Mouse (Mus musculus): ENCODE measurements around the gene Anxa9.
"Not testable (repeated sequence)": the region's sequence is repeated elsewhere in the genome, so short reads cannot be mapped to it uniquely, and the experiment has no call there.

The Anxa9 gene

DNA sequence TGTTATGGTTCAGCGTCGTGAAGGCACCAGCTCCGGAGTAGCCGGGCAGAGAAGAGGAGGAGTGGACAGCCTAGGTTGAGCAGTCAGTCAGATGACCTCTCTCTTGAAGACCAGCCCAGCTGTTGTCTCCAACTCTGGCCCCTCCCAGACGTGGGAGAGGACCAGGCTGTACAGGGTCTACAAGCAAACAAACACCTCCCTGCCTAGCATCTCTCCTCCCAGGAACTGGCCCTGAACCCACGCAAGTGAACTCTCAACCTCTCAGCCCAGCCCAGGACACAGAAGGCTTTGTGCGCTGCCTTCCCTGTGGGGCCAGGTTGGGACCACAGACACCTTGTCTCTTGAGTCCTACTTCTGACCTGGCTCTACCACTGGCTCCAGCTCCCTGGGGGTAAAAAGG lies at the start of gene Anxa9:
Anxa9 (minus strand) TSS at position 77 of the 400 bp plus-strand sequence.
- CTCF ChIA-PET, result interaction anchor here (0.6 kb wide), 1 partner anchor 31 kb away, joined by 4 read pairs; no protein-coding TSS in a partner anchor

DNA sequence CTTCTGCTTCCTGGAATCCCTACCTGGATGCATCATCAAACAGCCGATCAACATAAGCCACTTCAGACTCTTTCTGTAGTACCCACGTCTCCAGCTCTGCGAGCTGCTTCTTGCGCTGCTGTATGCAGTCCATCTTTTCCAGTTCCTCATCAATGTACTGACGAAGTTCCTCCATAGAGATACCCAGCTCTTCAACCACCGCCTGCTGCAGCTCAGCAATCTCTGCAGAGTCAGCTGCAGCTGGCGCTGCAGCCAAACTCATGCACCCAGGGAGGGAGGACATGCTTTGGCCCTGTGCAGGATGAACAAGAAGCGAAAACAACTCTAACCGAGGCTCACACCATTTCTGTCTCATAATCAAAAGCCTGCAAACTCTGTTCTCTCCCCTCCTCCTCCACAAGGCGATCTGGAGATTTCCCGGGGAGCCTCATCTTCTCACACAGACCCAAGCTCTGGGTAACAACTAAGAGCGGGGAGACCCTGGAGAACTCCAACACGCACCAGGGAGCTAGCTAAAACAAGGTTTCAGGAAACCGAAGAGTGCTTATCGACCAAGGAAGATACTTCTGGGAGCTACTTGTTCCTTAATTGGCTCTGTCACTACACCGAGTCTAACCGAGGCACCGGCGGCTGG lies 49.1 kb upstream of the Anxa9 start:
- CTCF ChIA-PET, result not testable (repeated sequence)

DNA sequence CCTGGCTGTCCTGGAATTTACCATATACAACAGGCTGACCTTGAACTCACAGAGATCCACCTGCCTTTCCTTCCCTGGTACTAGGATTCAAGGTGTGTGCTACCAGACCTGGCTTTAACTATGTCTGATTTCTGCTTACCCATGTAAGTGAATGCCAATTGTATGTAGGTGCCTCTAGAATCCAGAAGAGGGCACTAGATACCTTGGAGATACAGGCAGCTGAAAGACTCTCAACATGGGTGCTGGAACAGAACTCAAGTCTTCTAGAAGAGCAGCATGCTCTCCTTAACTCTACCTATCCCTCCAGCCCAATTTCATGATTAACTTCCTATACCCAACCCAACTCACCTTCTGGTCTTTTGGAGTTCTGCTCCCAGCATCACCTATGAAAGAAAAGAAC lies 42.5 kb upstream of the Anxa9 start:
- CTCF ChIA-PET, result interaction anchor here (1.4 kb wide), 1 partner anchor 102 kb away, joined by 4 read pairs; no protein-coding TSS in a partner anchor

DNA sequence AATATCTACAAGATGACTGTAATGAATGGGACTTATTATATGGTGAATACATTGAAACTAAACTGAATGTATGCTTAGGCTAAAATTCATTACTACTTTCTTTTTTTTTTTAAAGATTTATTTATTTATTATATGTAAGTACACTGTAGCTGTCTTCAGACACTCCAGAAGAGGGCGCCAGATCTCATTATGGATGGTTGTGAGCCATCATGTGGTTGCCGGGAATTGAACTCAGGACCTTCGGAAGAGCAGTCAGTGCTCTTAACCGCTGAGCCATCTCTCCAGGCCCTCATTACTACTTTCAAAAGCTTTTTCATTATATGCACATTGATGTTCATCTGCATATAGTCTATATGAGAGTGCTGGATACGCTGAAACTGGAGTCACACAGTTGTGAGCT lies 41.4 kb upstream of the Anxa9 start:
- CTCF ChIA-PET, result interaction anchor here (0.6 kb wide), 1 partner anchor 138 kb away, joined by 3 read pairs; no protein-coding TSS in a partner anchor

DNA sequence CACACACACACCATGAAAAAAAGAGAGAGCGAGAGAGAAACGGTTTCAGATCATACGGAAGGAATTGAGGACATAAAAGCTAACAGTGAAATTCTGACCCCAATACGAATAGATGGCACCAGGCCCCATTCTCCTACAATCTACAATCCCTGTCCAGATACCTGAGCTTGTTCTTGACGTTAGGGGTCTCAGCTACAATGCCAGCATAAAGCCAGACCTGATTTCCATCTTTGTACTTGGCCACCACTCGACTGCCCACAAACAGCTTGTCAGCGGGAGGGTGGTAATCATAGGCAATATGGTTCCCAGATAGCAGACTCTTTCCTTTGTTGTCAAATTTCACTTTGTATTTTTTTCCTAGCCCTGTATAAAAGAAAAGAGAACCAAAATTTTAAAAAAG lies 39.5 kb upstream of the Anxa9 start:
- CTCF ChIA-PET, result no interaction called here

DNA sequence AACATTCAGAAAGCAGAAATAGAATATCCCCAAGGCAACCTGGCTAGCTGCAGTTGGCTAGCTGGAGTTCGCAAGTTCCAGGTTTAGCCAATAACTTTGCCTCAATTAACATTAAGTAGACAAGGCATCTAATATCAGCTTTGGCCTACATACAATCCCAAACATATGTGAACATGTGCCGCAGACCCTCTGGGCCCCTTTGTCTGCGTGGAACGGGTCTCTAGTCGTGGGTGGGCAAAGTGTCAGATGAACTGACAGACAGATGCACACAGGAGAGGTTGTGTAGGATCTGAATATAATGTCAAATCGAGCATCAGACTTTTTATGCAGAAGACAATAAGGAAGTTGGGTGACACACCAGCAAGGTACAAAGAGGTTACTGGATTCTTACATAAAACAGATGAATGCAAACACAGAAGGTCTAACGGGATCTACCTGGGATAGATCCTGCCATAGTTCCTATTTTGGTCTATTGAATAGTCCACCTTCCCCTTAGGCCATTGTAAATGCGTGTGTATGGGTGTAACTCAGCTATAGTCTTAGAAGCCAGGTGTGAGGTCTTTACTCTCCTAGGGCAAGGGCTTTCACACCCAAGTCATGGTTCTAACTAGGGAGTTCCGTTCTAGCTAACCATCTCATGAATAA lies 36.5 kb upstream of the Anxa9 start:
- CTCF ChIA-PET, result not testable (repeated sequence)

DNA sequence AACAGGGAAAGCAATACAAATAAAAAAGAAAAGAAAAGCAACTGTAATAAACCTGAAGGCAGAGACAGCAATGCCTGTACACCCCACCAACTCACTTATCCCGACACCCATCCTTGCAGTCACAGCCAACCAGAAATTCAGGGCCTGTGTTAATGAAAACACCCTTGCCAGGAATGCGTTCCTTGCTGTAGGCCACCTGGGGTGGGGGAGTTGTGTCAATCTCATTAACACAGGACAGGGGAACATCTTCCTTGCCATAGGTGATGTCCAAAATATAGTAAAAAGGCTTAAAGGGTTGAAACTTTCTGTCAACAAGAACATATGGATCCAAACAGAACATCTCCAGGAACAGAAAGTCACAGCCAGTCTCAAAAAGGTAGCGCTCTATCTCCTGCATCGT lies 31.3 kb upstream of the Anxa9 start:
- CTCF ChIA-PET, result no interaction called here

DNA sequence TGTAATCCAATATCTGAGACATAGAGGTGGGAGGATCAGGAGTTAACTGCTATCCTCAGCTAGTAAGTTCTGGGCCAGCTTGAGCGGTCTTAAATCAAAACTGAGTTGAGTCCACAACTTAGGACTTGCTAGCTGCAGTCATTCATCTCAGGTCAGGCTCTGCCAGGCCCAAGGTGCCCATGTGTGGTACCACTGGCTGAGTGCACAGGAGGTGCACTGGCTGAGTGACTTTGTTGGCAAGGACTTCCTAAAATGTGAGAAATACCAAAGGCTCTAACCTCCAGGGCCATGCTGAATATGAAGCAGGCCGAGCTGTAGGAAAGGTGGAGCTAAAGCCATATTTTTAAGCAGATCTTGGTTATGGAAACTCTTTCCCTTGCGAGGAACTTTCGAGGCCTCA lies 30.4 kb upstream of the Anxa9 start:
- CTCF ChIA-PET, result no interaction called here

DNA sequence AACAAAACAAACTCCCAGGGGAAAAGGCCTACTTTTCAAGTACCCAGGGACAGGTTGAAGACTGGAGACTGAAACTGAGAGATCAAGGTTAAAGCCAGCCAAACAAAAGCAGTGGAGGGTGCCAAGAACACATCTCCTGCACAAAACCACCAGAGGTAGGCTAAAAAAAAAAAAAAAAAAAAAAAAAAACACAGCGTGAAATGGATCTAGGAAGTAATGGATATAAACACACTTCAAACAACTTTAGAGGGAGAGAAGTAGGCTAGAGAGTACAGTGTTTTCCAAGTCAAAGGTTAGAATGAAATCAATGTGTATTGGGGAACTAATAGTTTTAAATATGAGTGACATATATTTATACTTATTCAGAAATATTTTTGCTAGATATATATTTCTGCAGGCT lies 24.6 kb upstream of the Anxa9 start:
- CTCF ChIA-PET, result no interaction called here

DNA sequence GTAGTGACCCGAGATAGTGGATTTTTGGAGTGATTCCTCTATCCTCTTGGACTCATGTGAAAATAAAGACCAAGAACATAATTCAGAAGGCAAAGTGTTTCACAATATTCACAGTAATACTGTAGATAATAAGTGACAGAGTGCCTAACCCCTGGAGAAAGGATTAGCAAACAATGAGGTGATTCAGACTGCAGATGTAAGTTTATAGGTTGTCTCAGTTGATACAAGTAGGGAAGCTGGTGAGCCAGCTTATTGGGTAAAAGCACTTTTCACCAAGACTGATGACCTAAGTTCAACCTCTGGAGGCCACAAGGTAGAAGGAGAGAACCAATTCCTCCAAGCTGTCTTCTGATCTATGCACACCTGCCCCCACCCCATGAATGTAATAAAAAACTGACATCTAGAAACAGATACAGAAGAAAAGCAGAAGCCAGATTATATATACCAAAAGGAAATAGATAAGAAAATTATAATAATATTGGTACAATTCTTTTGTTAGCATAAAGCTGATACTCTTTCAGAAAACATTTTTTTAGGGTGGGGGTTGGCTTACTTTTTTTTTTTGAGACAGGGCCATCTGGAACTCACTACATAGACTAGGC lies 21.9 kb upstream of the Anxa9 start:
- CTCF ChIA-PET, result interaction anchor here (0.7 kb wide), 1 partner anchor 95 kb away, joined by 4 read pairs; no protein-coding TSS in a partner anchor

DNA sequence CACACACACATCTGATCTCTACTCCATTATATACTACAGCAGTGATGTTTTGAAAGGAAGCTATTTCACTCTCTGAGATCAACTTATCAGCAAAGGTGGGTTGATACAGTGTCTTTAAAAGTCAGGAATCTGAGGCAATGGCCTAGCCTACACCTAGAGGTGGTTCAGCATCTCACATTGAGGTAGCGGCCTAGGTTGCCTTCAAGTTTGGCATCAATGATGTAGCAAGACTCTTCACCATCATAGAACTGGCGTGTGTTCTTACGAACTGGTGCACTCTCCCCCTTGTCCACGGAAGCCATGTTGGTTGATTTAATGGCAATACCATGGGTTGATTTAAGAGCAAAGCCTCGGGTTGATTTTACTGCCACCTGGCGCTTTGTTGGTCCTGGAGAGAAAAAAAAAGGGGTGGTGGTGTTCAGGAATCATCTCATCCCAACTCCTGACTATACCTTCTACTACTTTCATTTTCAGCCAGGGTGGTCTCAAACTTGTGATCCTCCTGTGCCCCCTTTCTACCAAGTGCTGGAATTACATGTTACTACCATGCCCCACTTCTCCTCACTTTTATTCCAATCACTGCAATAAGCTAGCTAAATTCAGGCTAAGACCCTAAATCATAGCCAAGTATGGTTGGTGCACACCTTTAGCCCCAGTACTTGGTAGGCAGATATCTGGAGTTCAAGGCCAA lies 17.6 kb upstream of the Anxa9 start:
- CTCF ChIA-PET, result no interaction called here

DNA sequence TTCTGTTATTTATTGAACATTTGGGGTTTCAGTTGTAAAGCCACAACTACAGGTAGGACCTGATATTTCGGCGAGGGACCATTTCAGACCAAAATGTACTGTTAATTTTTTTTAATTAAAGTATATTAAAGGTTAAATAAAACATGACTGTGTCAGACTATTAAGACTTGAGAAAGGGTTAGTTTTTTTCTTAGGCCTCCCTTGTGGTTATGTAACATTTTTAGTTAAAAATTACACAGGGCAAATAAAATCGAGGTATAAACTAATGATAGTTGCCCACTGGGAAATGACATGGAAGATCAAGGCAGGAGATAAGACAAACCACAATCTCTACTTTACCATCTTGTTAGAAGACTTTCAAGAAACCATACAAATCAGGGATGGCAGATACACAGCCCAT lies 16.5 kb upstream of the Anxa9 start:
- CTCF ChIA-PET, result no interaction called here

DNA sequence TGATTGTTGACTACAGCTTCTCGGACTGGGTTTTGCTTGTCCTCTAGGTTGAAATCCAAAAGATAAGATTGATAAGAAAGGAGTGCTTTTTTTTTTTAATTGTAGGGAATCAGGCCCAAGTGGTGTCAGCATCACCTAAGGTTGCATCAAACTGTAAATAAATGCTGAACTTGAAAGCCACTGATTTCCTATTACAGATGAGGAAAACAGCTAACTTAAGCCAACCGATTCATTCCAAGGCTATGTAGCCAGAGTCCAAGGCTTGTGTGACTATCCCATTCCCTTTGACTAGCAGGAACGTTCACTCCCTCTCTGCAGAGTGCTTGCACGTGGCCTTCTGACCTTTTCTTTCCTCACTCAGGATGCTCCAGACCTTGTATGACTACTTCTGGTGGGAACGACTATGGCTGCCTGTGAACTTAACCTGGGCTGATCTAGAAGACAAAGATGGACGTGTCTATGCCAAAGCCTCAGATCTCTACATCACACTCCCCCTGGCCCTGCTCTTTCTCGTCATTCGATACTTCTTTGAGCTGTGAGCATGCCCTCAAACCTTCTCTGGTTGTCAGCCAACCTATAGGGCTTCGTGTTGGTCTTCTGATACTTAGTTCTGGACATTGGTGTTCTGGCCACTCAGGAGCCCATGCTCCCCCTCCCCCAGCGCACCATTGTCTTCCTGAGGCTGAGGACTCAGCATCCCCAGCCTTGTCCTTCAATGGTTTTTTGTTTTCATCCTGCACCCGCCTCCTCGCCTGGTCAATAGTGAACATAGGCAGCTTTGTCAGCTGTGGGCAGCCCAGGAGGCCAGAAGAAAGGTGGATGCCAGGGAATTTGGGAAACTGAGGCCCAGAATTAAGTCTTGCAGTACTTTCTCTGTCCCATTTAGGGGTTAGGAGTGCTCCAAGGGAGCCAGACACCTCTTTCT lies 13.0 kb upstream of the Anxa9 start:
- CTCF ChIA-PET, result interaction anchor here (0.6 kb wide), 1 partner anchor 119 kb away, joined by 3 read pairs; no protein-coding TSS in a partner anchor

DNA sequence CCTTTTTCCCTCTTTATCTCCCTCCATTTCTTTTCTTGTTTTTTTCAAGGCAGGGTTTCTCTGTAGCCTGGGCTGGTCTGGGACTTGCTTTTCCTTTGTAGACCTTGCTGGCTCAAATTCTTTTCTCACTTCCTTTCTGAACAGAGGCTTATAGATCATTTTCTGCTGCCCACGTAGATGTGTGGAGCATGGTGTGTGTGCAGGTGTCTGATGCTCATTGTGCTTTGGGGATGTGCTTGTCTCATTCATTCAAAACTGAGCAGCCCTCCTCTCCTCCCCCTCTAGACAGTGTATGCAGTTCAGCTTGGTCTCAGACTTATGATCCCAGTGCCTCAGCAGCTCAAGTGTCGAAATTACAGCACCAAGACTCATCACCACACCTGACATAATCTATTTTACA lies 12.1 kb upstream of the Anxa9 start:
- CTCF ChIA-PET, result no interaction called here

DNA sequence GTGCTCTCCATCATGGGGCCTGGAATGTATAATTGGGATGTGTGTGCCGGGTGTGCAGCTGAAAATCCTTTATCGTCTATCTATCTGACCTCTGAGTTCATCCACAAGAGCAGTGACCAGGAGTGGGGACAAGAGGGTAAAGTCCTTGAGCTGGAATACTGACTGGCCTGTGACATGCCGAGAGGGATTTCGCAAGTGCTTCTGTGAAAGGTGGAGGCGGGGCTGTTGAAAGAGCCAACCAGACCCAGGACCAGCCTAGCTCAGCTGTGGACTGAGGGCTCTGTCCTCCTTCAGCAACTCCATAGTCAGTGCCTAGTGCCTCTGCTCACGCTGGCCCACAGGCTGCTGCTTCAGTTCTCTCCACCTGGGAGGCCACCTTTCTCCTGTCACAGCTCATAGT lies 11.6 kb upstream of the Anxa9 start:
- CTCF ChIA-PET, result interaction anchor here (0.5 kb wide), 1 partner anchor 111 kb away, joined by 7 read pairs; no protein-coding TSS in a partner anchor

DNA sequence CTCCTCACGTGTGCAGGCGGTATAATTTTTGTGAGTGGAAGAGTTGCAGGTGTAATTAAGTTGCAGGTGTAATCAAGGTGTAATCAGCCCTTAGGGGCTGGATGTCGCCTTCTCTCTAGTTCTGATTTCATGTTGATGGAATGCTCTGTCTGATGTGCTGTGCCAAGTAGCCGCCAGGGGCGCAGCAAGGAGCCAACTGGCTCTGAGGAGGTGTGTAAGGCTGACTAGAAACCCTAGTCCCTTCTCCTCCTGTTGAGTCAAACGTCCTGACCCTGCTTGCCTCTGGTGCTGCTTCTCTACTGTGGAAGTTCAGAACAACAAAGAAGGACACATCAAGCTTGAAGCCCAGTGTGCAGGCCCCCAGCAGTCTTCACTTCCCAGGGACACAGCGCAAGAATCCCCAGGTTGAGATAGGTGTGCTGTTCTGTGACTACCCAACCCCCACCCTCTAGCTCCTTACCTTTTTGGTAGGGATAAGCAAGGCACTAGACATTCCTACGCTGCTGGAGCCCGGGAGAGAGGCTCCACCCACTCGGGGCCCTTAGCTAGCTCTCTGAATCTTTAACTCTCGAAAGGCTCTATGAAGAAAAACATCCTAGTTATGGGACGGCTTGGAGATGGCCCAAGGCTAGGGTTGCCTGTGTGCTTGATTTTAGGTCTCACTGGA lies 10.6 kb upstream of the Anxa9 start:
- CTCF ChIA-PET, result no interaction called here

DNA sequence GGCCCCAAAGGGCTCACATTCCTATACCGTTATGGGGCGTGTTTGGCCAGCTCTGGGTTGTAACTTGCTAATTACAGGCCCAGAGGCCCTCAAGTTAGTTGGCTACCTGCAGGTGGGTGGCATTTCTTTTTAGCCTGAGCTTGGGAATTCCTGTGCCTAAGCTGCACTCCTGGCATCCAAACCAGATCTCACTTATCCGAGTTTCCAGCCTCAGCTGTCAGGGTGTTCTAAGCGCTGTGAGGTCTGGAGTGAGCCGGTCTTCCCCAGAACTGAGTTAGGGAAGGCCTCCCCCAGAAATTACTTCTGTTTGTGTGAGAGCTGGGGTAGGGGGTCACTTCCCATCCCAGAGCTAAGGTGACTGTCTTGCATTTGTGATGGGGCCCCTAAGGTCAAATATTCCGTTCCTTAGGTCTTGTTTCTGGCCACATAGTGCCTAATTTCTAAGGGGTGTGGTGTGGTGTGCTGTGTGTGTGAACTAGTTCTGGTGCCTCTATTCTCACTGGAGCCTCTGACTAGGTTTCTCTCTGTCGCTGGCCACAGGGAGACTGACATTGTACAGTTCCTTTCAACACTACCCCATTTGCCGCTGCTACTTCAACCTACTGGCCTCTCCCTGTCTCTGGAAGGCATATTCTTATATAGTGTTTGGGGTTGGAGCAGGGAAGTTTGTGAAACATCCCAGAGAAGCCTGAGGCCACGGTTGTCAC lies 9.0 kb upstream of the Anxa9 start:
- CTCF ChIA-PET, result no interaction called here

DNA sequence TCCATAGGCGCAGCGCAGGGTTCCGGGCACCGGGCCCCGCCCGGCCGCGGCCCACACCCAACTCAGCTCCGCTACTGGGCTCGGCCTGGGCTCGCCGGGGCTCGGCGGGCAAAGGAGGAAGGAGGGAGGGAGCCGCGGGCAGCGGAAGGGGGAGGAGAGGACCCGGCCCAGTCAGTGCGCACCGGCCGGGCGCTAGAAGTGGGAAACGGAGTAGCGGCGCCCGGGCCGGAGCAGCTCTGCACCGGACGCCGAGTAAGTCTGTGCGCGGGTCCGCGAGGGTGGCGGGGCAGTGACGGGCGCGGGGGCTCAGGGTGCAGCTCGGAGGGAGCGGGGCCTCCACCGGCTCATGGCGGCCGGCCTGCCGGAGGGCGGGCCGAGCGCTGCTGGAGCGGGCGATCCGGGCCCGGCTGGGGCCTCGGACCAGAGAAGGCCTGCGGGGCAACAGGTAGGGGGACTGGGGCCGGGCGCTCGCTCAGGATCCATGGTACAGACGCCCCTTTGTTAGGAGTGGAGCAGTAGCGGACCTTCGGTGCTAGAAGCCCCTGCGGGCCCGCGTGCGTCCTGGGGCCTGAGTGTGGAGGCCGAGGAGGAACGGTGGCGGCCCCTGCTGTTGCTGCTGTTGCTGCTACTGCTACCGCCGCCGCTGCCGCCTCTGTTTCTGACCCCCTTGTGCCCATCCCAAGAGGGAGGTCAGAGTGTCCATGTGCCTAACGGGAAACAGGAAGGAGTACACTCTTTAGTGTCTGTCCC lies 8.3 kb upstream of the Anxa9 start:
- CTCF ChIA-PET, result no interaction called here

DNA sequence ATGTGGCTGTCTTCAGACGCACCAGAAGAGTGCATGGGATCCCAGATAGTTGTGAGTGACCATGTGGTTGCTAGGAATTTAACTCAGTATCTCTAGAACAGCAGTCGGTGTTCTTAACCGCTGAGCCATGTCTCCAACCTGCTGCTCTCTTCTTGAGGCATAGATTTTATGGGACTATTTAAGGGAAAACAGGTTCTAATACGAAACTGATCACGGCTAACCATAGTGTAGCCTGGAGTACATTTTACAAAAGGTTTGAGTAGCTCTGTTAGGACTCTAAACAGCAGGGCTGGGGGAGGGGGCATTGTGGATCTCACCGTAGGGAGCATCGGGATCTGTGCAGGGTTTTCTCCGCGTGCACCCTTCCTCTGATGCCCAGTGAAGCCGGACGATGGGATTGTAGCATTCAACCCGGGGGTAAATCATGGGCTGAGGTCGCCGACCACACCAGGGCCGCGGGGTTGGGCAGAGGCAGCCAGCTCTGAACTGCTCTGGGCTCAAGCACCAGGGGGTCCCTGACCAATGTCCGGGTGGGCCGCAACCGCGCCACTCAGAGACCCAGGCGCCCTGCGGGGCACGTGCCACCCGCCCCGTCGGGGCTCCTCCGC lies 7.6 kb upstream of the Anxa9 start, which contains the start of gene Cers2:
Cers2 (plus strand) TSS at position 306 of the 608 bp plus-strand sequence.
- CTCF ChIA-PET, result interaction anchor here (0.7 kb wide), 1 partner anchor 43 kb away, joined by 3 read pairs; no protein-coding TSS in a partner anchor

All from spleen, embryonic (tissue).